Comparison of ENCODE assay signal across 10 mouse cellular contexts in the genomic region with DNA sequence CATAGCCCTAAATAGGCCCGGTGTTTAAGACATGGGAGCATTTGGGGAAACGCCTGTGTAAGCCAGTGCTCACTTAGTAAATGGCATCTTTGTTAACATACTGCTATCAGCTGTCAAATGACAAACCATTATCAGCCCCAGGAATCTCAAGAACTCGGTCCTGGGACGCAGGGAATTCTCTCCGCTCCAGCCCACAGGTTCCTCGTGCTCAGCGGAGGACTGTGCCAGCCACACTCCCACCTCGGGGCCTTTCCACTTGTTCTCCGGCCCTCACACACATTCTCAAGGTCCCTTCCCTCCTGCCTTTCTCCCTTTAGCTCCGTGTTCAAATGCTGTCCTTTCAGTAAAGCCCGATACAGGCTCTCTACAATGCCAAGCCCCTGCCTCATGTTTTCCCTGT. TPM values are rescaled to one million over a fixed set of nuclear protein-coding genes. Genes with fewer than 3 reads are reported as not detected.
DNase-seq lines count a peak whose midpoint lies in the region; ATAC-seq and TF ChIP-seq lines count a peak whose summit lies in the region.
"Had no signal": no experiment of that assay in that cellular context is flagged by ENCODE, and none has a peak within 500 bp of the region (broad histone marks: within the 10 kb centered on the region; RNA-seq: fewer than 3 reads in every experiment).

No protein-coding gene starts in this region.

- peak overlapping the region; percentile 29; the same call in 1 of the 2 replicates for H3K27ac ChIP-seq in hindbrain, embryonic 10.5 days
- H3K27ac ChIP-seq in hindbrain, embryonic 11.5 days (ENCODE audit: low read depth, low read length), result no peak overlapping the region
- no peak overlapping the region for H3K27ac ChIP-seq in midbrain, embryonic 10.5 days (replicated peaks)
- H3K27ac ChIP-seq in midbrain, embryonic 11.5 days (ENCODE audit: low read depth, low read length), result no peak overlapping the region
- peak overlapping the region; percentile 68 for H3K27ac ChIP-seq in kidney, postnatal 0 days
- H3K27ac ChIP-seq in stomach, postnatal 0 days (replicated peaks), result peak overlapping the region; percentile 85; the same call in 1 of the 2 replicates
- H3K27ac ChIP-seq: midbrain, embryonic 15.5 days had no signal

- H3K4me2 ChIP-seq in hindbrain, embryonic 11.5 days (replicated peaks; ENCODE audit: low read depth, low read length), result no peak overlapping the region
- H3K4me2 ChIP-seq in midbrain, embryonic 11.5 days, result no peak overlapping the region
- peak overlapping the region; percentile 78; the same call in 1 of the 2 replicates for H3K4me2 ChIP-seq in kidney, postnatal 0 days (ENCODE audit: low read length)
- peak overlapping the region; percentile 86 for H3K4me2 ChIP-seq in stomach, postnatal 0 days (replicated peaks; ENCODE audit: low read depth)

- H3K9me3 ChIP-seq in hindbrain, embryonic 10.5 days, result no peaks in the 10 kb centered on the region
- H3K9me3 ChIP-seq in hindbrain, embryonic 11.5 days (ENCODE audit: control insufficient read depth, low read length), result no peaks in the 10 kb centered on the region
- H3K9me3 ChIP-seq in midbrain, embryonic 10.5 days (replicated peaks), result no peaks in the 10 kb centered on the region
- H3K9me3 ChIP-seq in midbrain, embryonic 11.5 days (ENCODE audit: control insufficient read depth, low read length), result no peaks in the 10 kb centered on the region
- H3K9me3 ChIP-seq in kidney, postnatal 0 days (replicated peaks; ENCODE audit: low read length), result no peaks in the 10 kb centered on the region
- H3K9me3 ChIP-seq in stomach, postnatal 0 days (ENCODE audit: control insufficient read depth, low read length), result no peaks in the 10 kb centered on the region
- H3K9me3 ChIP-seq: midbrain, embryonic 15.5 days had no signal

- H3K27me3 ChIP-seq in hindbrain, embryonic 10.5 days (ENCODE audit: insufficient read depth, poor library complexity, severe bottlenecking), result peaks cover 16% of the 10 kb centered on the region
- H3K27me3 ChIP-seq in hindbrain, embryonic 11.5 days (ENCODE audit: control insufficient read depth, insufficient read depth, low read length), result peaks cover 4% of the 10 kb centered on the region; the same call in 1 of the 2 replicates
- H3K27me3 ChIP-seq in midbrain, embryonic 10.5 days (ENCODE audit: low read depth, poor library complexity, severe bottlenecking), result peaks cover 17% of the 10 kb centered on the region
- peaks cover 7% of the 10 kb centered on the region for H3K27me3 ChIP-seq in midbrain, embryonic 11.5 days (ENCODE audit: control insufficient read depth, insufficient read depth, low read length)
- H3K27me3 ChIP-seq in kidney, postnatal 0 days (ENCODE audit: insufficient read depth, low read length), result no peaks in the 10 kb centered on the region
- no peaks in the 10 kb centered on the region for H3K27me3 ChIP-seq in stomach, postnatal 0 days (ENCODE audit: control insufficient read depth, insufficient read depth, low read length)

- H3K36me3 ChIP-seq in hindbrain, embryonic 10.5 days, result peaks cover 35% of the 10 kb centered on the region
- H3K36me3 ChIP-seq in hindbrain, embryonic 11.5 days (ENCODE audit: control insufficient read depth, insufficient read depth, low read length), result no peaks in the 10 kb centered on the region
- H3K36me3 ChIP-seq in midbrain, embryonic 10.5 days, result peaks cover 23% of the 10 kb centered on the region
- peaks cover 3% of the 10 kb centered on the region; the same call in 1 of the 2 replicates for H3K36me3 ChIP-seq in midbrain, embryonic 11.5 days (ENCODE audit: control insufficient read depth, insufficient read depth, low read length)
- no peaks in the 10 kb centered on the region for H3K36me3 ChIP-seq in kidney, postnatal 0 days (ENCODE audit: insufficient read depth, low read length)
- no peaks in the 10 kb centered on the region for H3K36me3 ChIP-seq in stomach, postnatal 0 days (ENCODE audit: control insufficient read depth, insufficient read depth, low read length)
- H3K36me3 ChIP-seq: midbrain, embryonic 15.5 days had no signal

- DNase-seq in hindbrain, embryonic 10.5 days (ENCODE audit: low spot score), result no peak
- no peak for DNase-seq in hindbrain, embryonic 11.5 days (ENCODE audit: low spot score)
- DNase-seq in midbrain, embryonic 10.5 days (ENCODE audit: low spot score), result no peak
- DNase-seq in midbrain, embryonic 11.5 days (ENCODE audit: low spot score, missing footprints), result no peak
- no peak for DNase-seq in kidney, postnatal 0 days (ENCODE audit: low spot score)
- no peak for DNase-seq in stomach, postnatal 0 days (ENCODE audit: low spot score)
- no peak for DNase-seq in gastrocnemius, postnatal 4 days (ENCODE audit: low spot score in 2 of 2)
- no peak for DNase-seq in cerebellum, adult 11-12 months
- DNase-seq: gastrocnemius, postnatal 10 days had no signal

- no peak for ATAC-seq in hindbrain, embryonic 11.5 days (ENCODE audit: low FRiP score)
- no peak for ATAC-seq in midbrain, embryonic 11.5 days (ENCODE audit: low FRiP score)
- ATAC-seq in kidney, postnatal 0 days (replicated peaks; ENCODE audit: low FRiP score, low read depth), result no peak
- ATAC-seq in stomach, postnatal 0 days (ENCODE audit: low FRiP score, low TSS enrichment), result no peak
- ATAC-seq: midbrain, embryonic 15.5 days had no signal

- no peak for TF ChIP-seq CTCF in kidney, postnatal 0 days (IDR thresholded peaks at IDR 0.05; ENCODE audit: low read depth)
- no peak for TF ChIP-seq CTCF in stomach, postnatal 0 days (IDR thresholded peaks at IDR 0.05; ENCODE audit: low read depth)

- peak overlapping the region; percentile 86; the same call in 1 of the 2 replicates for H3K4me3 ChIP-seq in hindbrain, embryonic 10.5 days
- no peak overlapping the region for H3K4me3 ChIP-seq in hindbrain, embryonic 11.5 days (ENCODE audit: low read depth, low read length)
- H3K4me3 ChIP-seq in midbrain, embryonic 10.5 days, result 0 out of 2 replicates have a peak overlapping the region, but pooled peaks have one; percentile 85
- H3K4me3 ChIP-seq in midbrain, embryonic 11.5 days (ENCODE audit: low read depth, low read length), result no peak overlapping the region
- H3K4me3 ChIP-seq in kidney, postnatal 0 days (replicated peaks; ENCODE audit: low read depth, low read length), result no peak overlapping the region
- H3K4me3 ChIP-seq in stomach, postnatal 0 days (ENCODE audit: low read depth, low read length), result peak overlapping the region; percentile 10; the same call in 1 of the 2 replicates
- H3K4me3 ChIP-seq: midbrain, embryonic 15.5 days had no signal

- peaks cover 55% of the 10 kb centered on the region for H3K4me1 ChIP-seq in hindbrain, embryonic 10.5 days (replicated peaks)
- H3K4me1 ChIP-seq in hindbrain, embryonic 11.5 days (replicated peaks; ENCODE audit: control insufficient read depth, insufficient read depth, low read length), result peaks cover 4% of the 10 kb centered on the region; the same call in 1 of the 2 replicates
- peaks cover 41% of the 10 kb centered on the region for H3K4me1 ChIP-seq in midbrain, embryonic 10.5 days
- peaks cover 16% of the 10 kb centered on the region for H3K4me1 ChIP-seq in midbrain, embryonic 11.5 days (ENCODE audit: control insufficient read depth, insufficient read depth, low read length)
- peaks cover 23% of the 10 kb centered on the region for H3K4me1 ChIP-seq in kidney, postnatal 0 days (replicated peaks; ENCODE audit: insufficient read depth, low read length)
- peaks cover 4% of the 10 kb centered on the region for H3K4me1 ChIP-seq in stomach, postnatal 0 days (replicated peaks; ENCODE audit: control insufficient read depth, insufficient read depth)

- TF ChIP-seq EP300 in stomach, postnatal 0 days (optimal IDR thresholded peaks at IDR 0.05), result no peak

- WGBS in hindbrain, embryonic 10.5 days, result 81% methylated on average over 11 of the region's 11 CpGs
- WGBS in hindbrain, embryonic 11.5 days, result 89% methylated on average over 11 of the region's 11 CpGs
- WGBS in midbrain, embryonic 10.5 days, result 81% methylated on average over 11 of the region's 11 CpGs
- WGBS in midbrain, embryonic 11.5 days, result 85% methylated on average over 11 of the region's 11 CpGs
- WGBS in kidney, postnatal 0 days, result 68% methylated on average over 11 of the region's 11 CpGs
- 44% methylated on average over 11 of the region's 11 CpGs for WGBS in stomach, postnatal 0 days

- H3K9ac ChIP-seq in hindbrain, embryonic 11.5 days (ENCODE audit: low read depth, low read length), result no peak overlapping the region
- no peak overlapping the region for H3K9ac ChIP-seq in midbrain, embryonic 11.5 days (ENCODE audit: low read length)
- H3K9ac ChIP-seq in kidney, postnatal 0 days (ENCODE audit: low read depth, low read length), result 0 out of 2 replicates have a peak overlapping the region, but pooled peaks have one; percentile 92
- 0 out of 2 replicates have a peak overlapping the region, but pooled peaks have one; percentile 31 for H3K9ac ChIP-seq in stomach, postnatal 0 days (ENCODE audit: low read length)

RNA-seq across cellular contexts. Expression of a gene that starts 2.6 kb away (rescaled TPM):
- polyA plus RNA-seq in hindbrain, embryonic 10.5 days (2016; fragmentation: Nextera tagmentation; extraction: Ambion mirVana), result 4.1 and 6.7 TPM in 2 replicates
- polyA plus RNA-seq in hindbrain, embryonic 11.5 days (2014; fragmentation: Nextera tagmentation; extraction: Ambion mirVana), result 4.0 and 8.4 TPM in 2 replicates
- 2.4 and 3.6 TPM in 2 replicates for polyA plus RNA-seq in midbrain, embryonic 10.5 days (2016; fragmentation: Nextera tagmentation; extraction: Ambion mirVana)
- polyA plus RNA-seq in midbrain, embryonic 11.5 days (2014; fragmentation: Nextera tagmentation; extraction: Ambion mirVana), result 5.8 and 5.9 TPM in 2 replicates
- polyA plus RNA-seq in kidney, postnatal 0 days (2015; fragmentation: Nextera tagmentation; extraction: Ambion mirVana), result 11.2 and 12.6 TPM in 2 replicates
- 13.4 and 14.1 TPM in 2 replicates for polyA plus RNA-seq in stomach, postnatal 0 days (2015; fragmentation: Nextera tagmentation; extraction: Ambion mirVana)
- 10 to 100 TPM; 20.3 to 22.9 TPM for total RNA-seq in gastrocnemius, postnatal 4 days (2021)

RNA-seq across cellular contexts. Expression of a gene that starts 26.8 kb away (rescaled TPM):
- 385 and 396 TPM in 2 replicates for polyA plus RNA-seq in hindbrain, embryonic 10.5 days (2016; fragmentation: Nextera tagmentation; extraction: Ambion mirVana)
- 237 and 257 TPM in 2 replicates for polyA plus RNA-seq in hindbrain, embryonic 11.5 days (2014; fragmentation: Nextera tagmentation; extraction: Ambion mirVana)
- 410 and 413 TPM in 2 replicates for polyA plus RNA-seq in midbrain, embryonic 10.5 days (2016; fragmentation: Nextera tagmentation; extraction: Ambion mirVana)
- polyA plus RNA-seq in midbrain, embryonic 11.5 days (2014; fragmentation: Nextera tagmentation; extraction: Ambion mirVana), result 252 and 273 TPM in 2 replicates
- 256 and 262 TPM in 2 replicates for polyA plus RNA-seq in kidney, postnatal 0 days (2015; fragmentation: Nextera tagmentation; extraction: Ambion mirVana)
- 234 and 253 TPM in 2 replicates for polyA plus RNA-seq in stomach, postnatal 0 days (2015; fragmentation: Nextera tagmentation; extraction: Ambion mirVana)
- 100 to 1,000 TPM; 183 to 193 TPM for total RNA-seq in gastrocnemius, postnatal 4 days (2021)

RNA-seq across cellular contexts. Expression of a gene that starts 30.0 kb away (rescaled TPM):
- polyA plus RNA-seq in hindbrain, embryonic 10.5 days (2016; fragmentation: Nextera tagmentation; extraction: Ambion mirVana), result 1.1 and 1.5 TPM in 2 replicates
- polyA plus RNA-seq in hindbrain, embryonic 11.5 days (2014; fragmentation: Nextera tagmentation; extraction: Ambion mirVana), result 1.5 and 3.1 TPM in 2 replicates
- polyA plus RNA-seq in midbrain, embryonic 10.5 days (2016; fragmentation: Nextera tagmentation; extraction: Ambion mirVana), result 0.30 and 0.48 TPM in 2 replicates
- 2.3 and 2.5 TPM in 2 replicates for polyA plus RNA-seq in midbrain, embryonic 11.5 days (2014; fragmentation: Nextera tagmentation; extraction: Ambion mirVana)
- polyA plus RNA-seq in kidney, postnatal 0 days (2015; fragmentation: Nextera tagmentation; extraction: Ambion mirVana), result 13.0 and 22.2 TPM in 2 replicates
- 55.0 and 60.2 TPM in 2 replicates for polyA plus RNA-seq in stomach, postnatal 0 days (2015; fragmentation: Nextera tagmentation; extraction: Ambion mirVana)
- 10 to 100 TPM; 25.7 to 35.7 TPM for total RNA-seq in gastrocnemius, postnatal 4 days (2021)

RNA-seq across cellular contexts. Expression of a gene that starts 30.9 kb away (rescaled TPM):
- 41.2 and 43.8 TPM in 2 replicates for polyA plus RNA-seq in hindbrain, embryonic 10.5 days (2016; fragmentation: Nextera tagmentation; extraction: Ambion mirVana)
- polyA plus RNA-seq in hindbrain, embryonic 11.5 days (2014; fragmentation: Nextera tagmentation; extraction: Ambion mirVana), result 27.5 and 34.0 TPM in 2 replicates
- polyA plus RNA-seq in midbrain, embryonic 10.5 days (2016; fragmentation: Nextera tagmentation; extraction: Ambion mirVana), result 35.7 and 35.8 TPM in 2 replicates
- 25.1 and 31.5 TPM in 2 replicates for polyA plus RNA-seq in midbrain, embryonic 11.5 days (2014; fragmentation: Nextera tagmentation; extraction: Ambion mirVana)
- polyA plus RNA-seq in kidney, postnatal 0 days (2015; fragmentation: Nextera tagmentation; extraction: Ambion mirVana), result 64.6 and 65.2 TPM in 2 replicates
- 74.6 and 85.7 TPM in 2 replicates for polyA plus RNA-seq in stomach, postnatal 0 days (2015; fragmentation: Nextera tagmentation; extraction: Ambion mirVana)
- 10 to 100 TPM; 27.4 to 28.0 TPM for total RNA-seq in gastrocnemius, postnatal 4 days (2021)

Comparison
In these comparisons a context has a peak if more than half of its experiments do, and no peak if none do; other contexts are left out.
1. H3K27ac ChIP-seq: peak in hindbrain, embryonic 10.5 days (single experiment), kidney, postnatal 0 days (single experiment) and stomach, postnatal 0 days (single experiment); none in hindbrain, embryonic 11.5 days (single experiment), midbrain, embryonic 10.5 days (single experiment) and midbrain, embryonic 11.5 days (single experiment).
2. H3K4me3 ChIP-seq: peak in hindbrain, embryonic 10.5 days (single experiment), midbrain, embryonic 10.5 days (single experiment) and stomach, postnatal 0 days (single experiment); none in hindbrain, embryonic 11.5 days (single experiment), midbrain, embryonic 11.5 days (single experiment) and kidney, postnatal 0 days (single experiment).
3. H3K4me2 ChIP-seq: peak in kidney, postnatal 0 days (single experiment) and stomach, postnatal 0 days (single experiment); none in hindbrain, embryonic 11.5 days (single experiment) and midbrain, embryonic 11.5 days (single experiment).
4. H3K9ac ChIP-seq: peak in kidney, postnatal 0 days (single experiment) and stomach, postnatal 0 days (single experiment); none in hindbrain, embryonic 11.5 days (single experiment) and midbrain, embryonic 11.5 days (single experiment).